In genomic region chr14:122882201-122882639, GRCm38 (mm10) we compare ENCODE assay signal across 11 mouse cellular contexts. TPM values are rescaled to one million over a fixed set of nuclear protein-coding genes. Genes with fewer than 3 reads are reported as not detected.
DNase-seq lines count a peak whose midpoint lies in the region; ATAC-seq and TF ChIP-seq lines count a peak whose summit lies in the region.
"Had no signal": no experiment of that assay in that cellular context is flagged by ENCODE, and none has a peak within 500 bp of the region (broad histone marks: within the 10 kb centered on the region; RNA-seq: fewer than 3 reads in every experiment).

No protein-coding gene starts in this region.

- peak; percentile 25 for ATAC-seq in forebrain, postnatal 0 days
- peak; percentile 38; the same call in 1 of the 2 replicates for ATAC-seq in midbrain, embryonic 12.5 days (ENCODE audit: low FRiP score, low read depth)
- no peak for ATAC-seq in lung, postnatal 0 days
- ATAC-seq: activated CD4-positive, CD25-positive, alpha-beta regulatory T cell, adult 4 months; intestine, embryonic 15.5 days had no signal

- no peak overlapping the region for H3K9ac ChIP-seq in forebrain, postnatal 0 days
- H3K9ac ChIP-seq in midbrain, embryonic 12.5 days (replicated peaks), result no peak overlapping the region
- H3K9ac ChIP-seq in lung, postnatal 0 days (replicated peaks; ENCODE audit: low read depth), result no peak overlapping the region
- H3K9ac ChIP-seq: intestine, embryonic 15.5 days; liver, embryonic 15.5 days had no signal

- no peaks in the 10 kb centered on the region for H3K27me3 ChIP-seq in forebrain, postnatal 0 days (ENCODE audit: insufficient read depth, low read length)
- 0 out of 2 replicates have a peak, but pooled peaks cover 3% of the 10 kb centered on the region for H3K27me3 ChIP-seq in midbrain, embryonic 12.5 days
- no peaks in the 10 kb centered on the region for H3K27me3 ChIP-seq in lung, postnatal 0 days (replicated peaks; ENCODE audit: insufficient read depth, low read length)
- H3K27me3 ChIP-seq: intestine, embryonic 15.5 days; liver, embryonic 15.5 days had no signal

- no peak for TF ChIP-seq EP300 in lung, postnatal 0 days (IDR thresholded peaks at IDR 0.05)

- no peak overlapping the region for H3K27ac ChIP-seq in forebrain, postnatal 0 days (ENCODE audit: low read depth, low read length)
- H3K27ac ChIP-seq in midbrain, embryonic 12.5 days (replicated peaks), result peak overlapping the region; percentile 52
- no peak overlapping the region for H3K27ac ChIP-seq in lung, postnatal 0 days (ENCODE audit: low read length)
- H3K27ac ChIP-seq: intestine, embryonic 15.5 days; liver, embryonic 15.5 days had no signal

- H3K4me3 ChIP-seq in forebrain, postnatal 0 days (ENCODE audit: low read depth, low read length), result no peak overlapping the region
- no peak overlapping the region for H3K4me3 ChIP-seq in midbrain, embryonic 12.5 days
- no peak overlapping the region for H3K4me3 ChIP-seq in lung, postnatal 0 days (ENCODE audit: low read depth, low read length)
- H3K4me3 ChIP-seq: intestine, embryonic 15.5 days; liver, embryonic 15.5 days had no signal

- H3K4me2 ChIP-seq in forebrain, postnatal 0 days (ENCODE audit: low read depth), result no peak overlapping the region
- no peak overlapping the region for H3K4me2 ChIP-seq in midbrain, embryonic 12.5 days (replicated peaks)
- no peak overlapping the region for H3K4me2 ChIP-seq in lung, postnatal 0 days (replicated peaks; ENCODE audit: low read depth, low read length)
- H3K4me2 ChIP-seq: intestine, embryonic 15.5 days; liver, embryonic 15.5 days had no signal

- DNase-seq in brain, adult 2 months (ENCODE audit: low read depth, low spot score), result peak; percentile 68
- peak; percentile 69 to 75 for DNase-seq in cerebellum, postnatal 10 days
- DNase-seq in forebrain, postnatal 0 days, result peak; percentile 37
- DNase-seq in adipocyte (ENCODE audit: low spot score), result no peak
- DNase-seq in lung, postnatal 0 days (ENCODE audit: low spot score), result no peak
- DNase-seq in kidney, postnatal 36 days, result no peak
- DNase-seq: right cerebral cortex, postnatal 25 days had no signal

- 0 out of 2 replicates have a peak, but pooled peaks cover 12% of the 10 kb centered on the region for H3K4me1 ChIP-seq in forebrain, postnatal 0 days (ENCODE audit: insufficient read depth)
- H3K4me1 ChIP-seq in midbrain, embryonic 12.5 days, result peaks cover 33% of the 10 kb centered on the region
- no peaks in the 10 kb centered on the region for H3K4me1 ChIP-seq in lung, postnatal 0 days (ENCODE audit: insufficient read depth, low read depth, low read length)
- H3K4me1 ChIP-seq: intestine, embryonic 15.5 days; liver, embryonic 15.5 days had no signal

- 21% methylated on average over 9 of the region's 9 CpGs for WGBS in forebrain, postnatal 0 days
- 46% methylated on average over 9 of the region's 9 CpGs for WGBS in midbrain, embryonic 12.5 days
- WGBS in lung, postnatal 0 days, result 79% methylated on average over 9 of the region's 9 CpGs

- H3K36me3 ChIP-seq in forebrain, postnatal 0 days (ENCODE audit: insufficient read depth), result no peaks in the 10 kb centered on the region
- no peaks in the 10 kb centered on the region for H3K36me3 ChIP-seq in midbrain, embryonic 12.5 days
- H3K36me3 ChIP-seq in lung, postnatal 0 days (ENCODE audit: insufficient read depth, low read length), result no peaks in the 10 kb centered on the region
- H3K36me3 ChIP-seq: intestine, embryonic 15.5 days; liver, embryonic 15.5 days had no signal

- no peaks in the 10 kb centered on the region for H3K9me3 ChIP-seq in forebrain, postnatal 0 days (ENCODE audit: low read length)
- no peaks in the 10 kb centered on the region for H3K9me3 ChIP-seq in midbrain, embryonic 12.5 days
- no peaks in the 10 kb centered on the region for H3K9me3 ChIP-seq in lung, postnatal 0 days (ENCODE audit: low read length)
- H3K9me3 ChIP-seq: intestine, embryonic 15.5 days; liver, embryonic 15.5 days had no signal

- TF ChIP-seq CTCF in forebrain, postnatal 0 days (IDR thresholded peaks at IDR 0.05; ENCODE audit: low read depth), result no peak
- TF ChIP-seq CTCF in lung, postnatal 0 days (IDR thresholded peaks at IDR 0.05), result no peak

RNA-seq across cellular contexts. Expression of gene Ggact, which starts 31.3 kb away (rescaled TPM):
- total RNA-seq in forebrain, postnatal 0 days (2014; rRNA removed), result 16.4 and 18.8 TPM in 2 replicates
- polyA plus RNA-seq in forebrain, postnatal 0 days (2015; fragmentation: Nextera tagmentation; extraction: Ambion mirVana), result 16.1 and 19.2 TPM in 2 replicates
- polyA plus RNA-seq in midbrain, embryonic 12.5 days (2016; fragmentation: Nextera tagmentation; extraction: Ambion mirVana), result 5.1 and 8.4 TPM in 2 replicates
- polyA plus RNA-seq in lung, postnatal 0 days (2015; fragmentation: Nextera tagmentation; extraction: Ambion mirVana), result 31.2 and 35.3 TPM in 2 replicates

Comparison
In these comparisons a context has a peak if more than half of its experiments do, and no peak if none do; other contexts are left out.
1. DNase-seq: peak in brain, adult 2 months (single experiment), cerebellum, postnatal 10 days (2 of 2) and forebrain, postnatal 0 days (single experiment); none in adipocyte (single experiment), lung, postnatal 0 days (single experiment) and kidney, postnatal 36 days (0 of 2).